Mouse (Mus musculus) ES-Bruce4 (cell line): Measurements from ENCODE around the gene 4931428F04Rik. TPM values are rescaled to one million over a fixed set of nuclear protein-coding genes. Genes with fewer than 3 reads are reported as not detected.

ENCODE experiments used
- H3K27ac ChIP-seq: 2 replicates; pipeline ENCODE4 v1.5.1; 2012; ENCODE audit warnings: low read length, inconsistent platforms; ENCODE audit not compliant: insufficient read depth
- H3K27me3 ChIP-seq: 2 replicates; pipeline ENCODE4 v1.6.1; 2012; ENCODE audit warnings: mild to moderate bottlenecking, low read length, inconsistent platforms; ENCODE audit not compliant: control insufficient read depth, poor library complexity, insufficient read depth, severe bottlenecking
- H3K36me3 ChIP-seq: 2 replicates; pipeline ENCODE4 v1.6.1; 2012; ENCODE audit warnings: inconsistent platforms, mild to moderate bottlenecking, low read length, moderate library complexity; ENCODE audit not compliant: control insufficient read depth, poor library complexity, insufficient read depth, severe bottlenecking
- H3K4me1 ChIP-seq: one replicate; pipeline ENCODE4 v1.8.1; 2011; ENCODE audit warnings: low read length; ENCODE audit not compliant: control insufficient read depth, insufficient read depth
- H3K4me3 ChIP-seq: 2 replicates; pipeline ENCODE4 v1.5.1; 2011; ENCODE audit warnings: low read depth, mild to moderate bottlenecking, low read length
- H3K9ac ChIP-seq: 2 replicates; pipeline ENCODE4 v1.6.1; 2012; ENCODE audit warnings: low read depth, mild to moderate bottlenecking, inconsistent platforms; ENCODE audit not compliant: poor library complexity, severe bottlenecking
- H3K9me3 ChIP-seq: replicated peaks from 2 replicates; pipeline ENCODE4 v1.6.1; 2012; ENCODE audit warnings: mild to moderate bottlenecking, low read length, inconsistent platforms; ENCODE audit not compliant: control insufficient read depth, poor library complexity, insufficient read depth, severe bottlenecking
- CTCF ChIP-seq: IDR thresholded peaks from one replicate; pipeline ENCODE4 v1.8.1; 2011; ENCODE audit warnings: low read depth, low read length
- EP300 ChIP-seq: IDR thresholded peaks from 2 replicates; pipeline ENCODE4 v1.6.1; 2011; ENCODE audit warnings: low read depth, low read length; ENCODE audit not compliant: insufficient read depth
- POLR2A ChIP-seq: IDR thresholded peaks from one replicate; pipeline ENCODE4 v1.8.1; 2011; ENCODE audit warnings: low read length; ENCODE audit not compliant: insufficient read depth
- polyA plus RNA-seq: library from polyadenylated mRNA; stranded (reverse); fragments of >200 nt; gene quantifications from 2 replicates; pipeline ENCODE4 v1.2.4, GENCODE M21; 2011; ENCODE audit warnings: low read depth; ENCODE audit not compliant: missing spikeins, insufficient read depth, insufficient read length

The 4931428F04Rik gene
- polyA plus RNA-seq, 1 experiment, result 9.4 TPM

- H3K36me3 ChIP-seq, result peaks cover 35% of the 10 kb centered on the region
- no peaks in the 10 kb centered on the region for H3K9me3 ChIP-seq
- H3K27me3 ChIP-seq, result no peaks in the 10 kb centered on the region
- H3K27ac ChIP-seq, result no peak overlapping the region
- H3K4me1 ChIP-seq, result peaks cover 3% of the 10 kb centered on the region
- no peak overlapping the region for H3K9ac ChIP-seq
- TF ChIP-seq EP300 (no peak), POLR2A (no peak), CTCF (no peak)
- no peak overlapping the region for H3K4me3 ChIP-seq
Measured at GRCm38 (mm10) chr8:105330325-105330724, 40.7 kb upstream of the 4931428F04Rik start.

GRCm38 (mm10) chr8:105326968-105327367 lies 37.3 kb upstream of the 4931428F04Rik start:
- H3K27ac ChIP-seq, result 0 out of 2 replicates have a peak overlapping the region, but pooled peaks have one; percentile 22
- peak overlapping the region; percentile 75 for H3K4me3 ChIP-seq
- H3K9me3 ChIP-seq, result no peaks in the 10 kb centered on the region
- H3K9ac ChIP-seq, result peak overlapping the region; percentile 71
- H3K27me3 ChIP-seq, result no peaks in the 10 kb centered on the region
- TF ChIP-seq EP300 (no peak), POLR2A (no peak), CTCF (no peak)
- peaks cover 31% of the 10 kb centered on the region for H3K36me3 ChIP-seq
- peaks cover 3% of the 10 kb centered on the region for H3K4me1 ChIP-seq

- Histone ChIP-seq H3K4me3 (peak within 1 kb of the TSS; percentile 75), H3K4me1 (peaks cover 3% of the 10 kb centered on the region), H3K27ac (peak within 1 kb of the TSS; percentile 22), H3K9me3 (no peaks in the 10 kb centered on the region), H3K36me3 (peaks cover 27% of the 10 kb centered on the region), H3K9ac (peak within 1 kb of the TSS; percentile 71), H3K27me3 (no peaks in the 10 kb centered on the region)
- peak; percentile 59 for TF ChIP-seq CTCF
- no peak; the same call in 1 of the 2 replicates for TF ChIP-seq EP300
- TF ChIP-seq POLR2A, result peak; percentile 74
Measured at GRCm38 (mm10) chr8:105326141-105326672, 36.5 kb upstream of the 4931428F04Rik start, which contains the start of the genes Lrrc29 and Tmem208. Lrrc29 (minus strand) TSS chr8:105326278. Tmem208 (plus strand) TSS chr8:105326354.

- TF ChIP-seq EP300 (no peak), POLR2A (no peak), CTCF (no peak)
- Histone ChIP-seq H3K9me3 (no peaks in the 10 kb centered on the region), H3K27ac (no peak overlapping the region), H3K4me1 (peaks cover 3% of the 10 kb centered on the region), H3K9ac (peak overlapping the region; percentile 71), H3K4me3 (peak overlapping the region; percentile 75), H3K36me3 (peaks cover 25% of the 10 kb centered on the region), H3K27me3 (no peaks in the 10 kb centered on the region)
Measured at GRCm38 (mm10) chr8:105325641-105326093, 36.0 kb upstream of the 4931428F04Rik start.

- no peak for TF ChIP-seq CTCF
- H3K9ac ChIP-seq, result no peak overlapping the region
- peaks cover 3% of the 10 kb centered on the region for H3K4me1 ChIP-seq
- no peaks in the 10 kb centered on the region for H3K9me3 ChIP-seq
- H3K27ac ChIP-seq, result no peak overlapping the region
- H3K27me3 ChIP-seq, result no peaks in the 10 kb centered on the region
- H3K36me3 ChIP-seq, result peaks cover 2% of the 10 kb centered on the region
- no peak overlapping the region for H3K4me3 ChIP-seq
Measured at GRCm38 (mm10) chr8:105323183-105323582, 33.5 kb upstream of the 4931428F04Rik start.

- Histone ChIP-seq H3K9ac (no peak overlapping the region), H3K27ac (no peak overlapping the region), H3K9me3 (no peaks in the 10 kb centered on the region), H3K27me3 (no peaks in the 10 kb centered on the region), H3K36me3 (no peaks in the 10 kb centered on the region), H3K4me1 (no peaks in the 10 kb centered on the region), H3K4me3 (no peak overlapping the region)
- TF ChIP-seq CTCF (no peak), EP300 (no peak)
Measured at GRCm38 (mm10) chr8:105318662-105319190, 29.1 kb upstream of the 4931428F04Rik start.
